Mouse (Mus musculus) liver, adult 2 months (tissue): ENCODE measurements around the gene Fbxo44. TPM values are rescaled to one million over a fixed set of nuclear protein-coding genes. Genes with fewer than 3 reads are reported as not detected.

Experiments used
- DNase-seq: peaks from one replicate; pipeline ENCODE4 v3.0.0-alpha.2; 2011; ENCODE audit warnings: low read depth, low spot score; ENCODE audit errors: extremely low read depth
- H3K27ac ChIP-seq: fragments of 200-500 bp; replicated peaks from 2 replicates; pipeline ENCODE4 v1.5.1; 2012; ENCODE audit warnings: low read depth, mild to moderate bottlenecking, control low read depth, inconsistent platforms, low read length; ENCODE audit not compliant: insufficient read depth
- H3K27me3 ChIP-seq: fragments of 200-500 bp; 2 replicates; pipeline ENCODE4 v1.6.1; 2012; ENCODE audit warnings: mild to moderate bottlenecking, moderate library complexity, low read length, inconsistent platforms; ENCODE audit not compliant: control insufficient read depth, insufficient read depth
- H3K36me3 ChIP-seq: fragments of 200-500 bp; 2 replicates; pipeline ENCODE4 v1.6.1; 2012; ENCODE audit warnings: low read length, inconsistent platforms; ENCODE audit not compliant: control insufficient read depth, insufficient read depth
- H3K4me1 ChIP-seq: fragments of 200-500 bp; 2 replicates; pipeline ENCODE4 v1.6.1; 2011; ENCODE audit warnings: low read length; ENCODE audit not compliant: control insufficient read depth, insufficient read depth
- H3K4me3 ChIP-seq: fragments of 200-500 bp; 2 replicates; pipeline ENCODE4 v1.5.1; 2011; ENCODE audit warnings: low read depth, mild to moderate bottlenecking, control low read depth, low read length, moderate library complexity; ENCODE audit not compliant: insufficient read depth
- H3K79me2 ChIP-seq: fragments of 200-500 bp; 2 replicates; pipeline ENCODE4 v1.6.1; 2012; ENCODE audit warnings: inconsistent platforms, mild to moderate bottlenecking, low read length, moderate library complexity; ENCODE audit not compliant: control insufficient read depth, insufficient read depth
- H3K9ac ChIP-seq: fragments of 200-500 bp; 2 replicates; pipeline ENCODE4 v1.6.1; 2012; ENCODE audit warnings: low read depth, mild to moderate bottlenecking, control low read depth, inconsistent platforms, low read length
- CTCF ChIP-seq: fragments of 200-500 bp; IDR thresholded peaks from 2 replicates; pipeline ENCODE4 v1.5.1; 2011; ENCODE audit warnings: low read depth, low read length, control low read depth
- POLR2A ChIP-seq: fragments of 200-500 bp; IDR thresholded peaks from 2 replicates; pipeline ENCODE4 v1.6.1; 2011; ENCODE audit warnings: low read length, control low read depth; ENCODE audit not compliant: insufficient read depth; ENCODE audit errors: extremely low read depth
- WGBS: fragments of 180-500 bp; shearing (Covaris S2); methylation state at CpG from one replicate; pipeline ENCODE4 v1.1.7; 2018; 5-methylcytosine and 5-hydroxymethylcytosine counted together
- polyA plus RNA-seq: library from polyadenylated mRNA; depleted of rRNA; stranded (reverse); fragments of >200 nt; gene quantifications from 2 replicates; pipeline ENCODE4 v1.2.3, GENCODE M21; 2012
- total RNA-seq: library from RNA; depleted of rRNA; stranded (reverse); fragments of >200 nt; gene quantifications from 2 replicates; pipeline ENCODE4 v1.2.3, GENCODE M21; 2014

Fbxo44 gene
- total and polyA plus RNA-seq, 2 experiments = 2.2 to 2.7 TPM

DNA sequence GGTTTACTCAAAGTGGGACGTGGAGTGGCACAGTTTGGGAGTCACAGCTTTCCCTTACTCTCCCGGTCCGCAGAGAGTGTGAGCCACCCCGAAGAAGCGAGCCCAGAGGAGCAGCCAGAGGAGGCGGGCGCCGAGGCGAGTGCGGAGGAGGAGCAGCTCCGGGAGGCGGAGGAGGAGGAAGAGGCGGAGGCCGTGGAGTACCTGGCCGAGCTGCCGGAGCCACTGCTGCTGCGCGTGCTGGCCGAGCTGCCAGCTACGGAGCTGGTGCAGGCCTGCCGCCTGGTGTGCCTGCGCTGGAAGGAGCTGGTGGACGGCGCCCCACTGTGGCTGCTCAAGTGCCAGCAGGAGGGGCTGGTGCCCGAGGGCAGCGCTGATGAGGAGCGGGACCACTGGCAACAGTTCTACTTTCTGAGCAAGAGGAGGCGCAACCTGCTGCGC, 3.7 kb upstream of the Fbxo44 start:
- H3K79me2 ChIP-seq = no peaks in the 10 kb centered on the region
- peak overlapping the region; percentile 13; the same call in 1 of the 2 replicates for H3K4me3 ChIP-seq
- H3K9ac ChIP-seq = peak overlapping the region; percentile 27; the same call in 1 of the 2 replicates
- peak; percentile 79 for DNase-seq
- no peaks in the 10 kb centered on the region for H3K36me3 ChIP-seq
- peaks cover 14% of the 10 kb centered on the region for H3K27me3 ChIP-seq
- H3K27ac ChIP-seq = no peak overlapping the region
- peak; percentile 94 for TF ChIP-seq CTCF
- TF ChIP-seq POLR2A = no peak
- peaks cover 5% of the 10 kb centered on the region for H3K4me1 ChIP-seq
- 1% methylated on average over 29 of the region's 29 CpGs for WGBS

DNA sequence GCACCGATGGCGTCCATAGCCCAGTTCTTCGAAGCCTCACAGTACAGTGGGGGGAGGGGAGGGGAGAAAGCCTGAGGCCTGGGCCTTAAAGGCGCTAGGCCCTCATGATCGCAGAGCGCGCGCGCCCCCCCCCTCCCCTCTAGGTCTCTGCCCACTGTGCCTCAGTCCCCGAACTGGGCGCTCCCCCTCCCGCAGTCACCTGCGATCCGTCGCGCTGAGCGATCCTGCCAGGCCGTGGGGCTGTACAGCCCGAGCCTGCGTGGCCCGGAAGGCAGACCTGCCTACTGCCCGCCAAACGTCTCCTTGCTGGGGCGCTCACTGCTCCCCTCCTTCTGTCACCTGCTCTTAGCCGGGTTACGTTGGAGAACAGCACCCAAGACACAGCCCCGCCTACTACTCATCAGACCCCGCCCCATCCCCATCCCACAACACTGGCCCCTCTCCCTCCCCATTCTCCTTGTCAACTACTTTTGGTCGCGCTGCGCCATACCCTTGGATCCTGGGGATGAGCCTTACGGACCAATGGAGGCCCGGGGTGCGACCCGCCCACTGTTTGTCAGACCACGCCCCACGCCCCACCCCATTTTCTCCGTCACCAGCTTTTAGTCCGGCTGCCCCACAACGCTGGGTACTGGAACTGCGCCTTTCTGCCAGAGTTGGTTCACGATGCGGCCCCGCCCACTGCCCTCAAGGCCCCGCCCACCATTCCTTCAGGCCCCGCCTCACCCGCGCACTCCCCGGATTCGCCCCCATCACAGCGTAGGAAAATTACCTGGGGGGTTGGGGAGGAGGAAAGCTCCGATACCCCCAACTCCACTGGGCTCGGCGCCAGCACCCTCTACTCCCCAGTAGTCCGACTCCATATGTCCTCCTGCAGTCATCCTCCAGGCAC, 492 bp downstream of the Fbxo44 start:
- no peaks in the 10 kb centered on the region for H3K36me3 ChIP-seq
- peak overlapping the region; percentile 70 for H3K9ac ChIP-seq
- no peaks in the 10 kb centered on the region for H3K79me2 ChIP-seq
- peak overlapping the region; percentile 59 for H3K4me3 ChIP-seq
- H3K4me1 ChIP-seq = peaks cover 11% of the 10 kb centered on the region
- under 1% methylated on average over 51 of the region's 55 CpGs for WGBS
- DNase-seq = peak; percentile 88
- H3K27me3 ChIP-seq = peaks cover 6% of the 10 kb centered on the region; the same call in 1 of the 2 replicates
- TF ChIP-seq CTCF (peak; percentile 27; the same call in 1 of the 2 replicates), POLR2A (0 out of 2 replicates have a peak, but pooled peaks have one; percentile 6)
- H3K27ac ChIP-seq = peak overlapping the region; percentile 14; the same call in 1 of the 2 replicates

DNA sequence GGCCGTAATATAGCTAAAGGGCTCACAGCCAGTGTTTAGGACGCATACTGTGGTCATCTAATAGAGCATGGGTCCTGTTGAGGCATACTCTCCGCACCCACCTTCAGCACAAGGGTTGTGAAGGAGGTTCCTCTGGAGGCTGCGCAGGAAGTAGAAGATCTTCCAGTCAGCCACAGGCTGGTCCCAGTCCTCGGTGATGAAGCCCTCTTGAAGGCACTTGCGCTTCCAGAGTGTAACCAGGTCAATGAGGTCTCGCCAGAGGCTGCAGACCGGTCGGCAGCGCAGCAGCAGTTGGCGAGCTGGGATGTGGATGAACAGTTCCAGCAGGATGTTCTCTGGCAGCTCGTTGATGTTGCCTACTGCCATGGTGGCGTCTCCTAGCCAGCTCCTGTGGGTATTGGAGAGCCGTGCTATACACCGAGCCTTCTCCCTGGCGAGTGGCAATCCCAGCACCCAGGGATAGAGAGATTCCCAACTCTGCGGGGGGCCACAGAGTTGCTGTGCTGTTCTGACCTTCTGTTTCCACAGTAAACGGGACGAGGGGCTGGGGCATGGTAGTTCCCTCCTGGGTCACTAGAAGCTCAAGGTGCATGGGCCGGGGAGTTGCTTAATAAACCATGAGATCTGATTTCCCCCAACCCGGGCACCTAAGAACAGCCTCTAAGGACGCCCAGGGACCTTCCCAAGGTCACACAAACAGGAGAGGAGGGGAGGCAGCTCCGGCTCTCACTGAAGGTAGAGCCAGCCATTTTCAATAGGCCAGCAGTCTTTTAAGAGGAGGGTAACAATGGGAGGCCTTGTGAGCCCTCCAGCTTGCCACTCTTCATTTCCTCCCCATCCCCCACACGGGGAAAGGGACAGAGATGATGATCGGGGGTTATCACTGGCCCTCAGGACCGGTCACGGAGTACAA, 1.6 kb downstream of the Fbxo44 start:
- Histone ChIP-seq H3K4me1 (peaks cover 10% of the 10 kb centered on the region; the same call in 1 of the 2 replicates), H3K79me2 (no peaks in the 10 kb centered on the region), H3K36me3 (no peaks in the 10 kb centered on the region), H3K27me3 (peaks cover 6% of the 10 kb centered on the region; the same call in 1 of the 2 replicates), H3K9ac (no peak overlapping the region), H3K27ac (no peak overlapping the region), H3K4me3 (0 out of 2 replicates have a peak overlapping the region, but pooled peaks have one; percentile 9)
- TF ChIP-seq POLR2A (no peak), CTCF (no peak)
- WGBS = 68% methylated on average over 27 of the region's 27 CpGs
- no peak for DNase-seq

DNA sequence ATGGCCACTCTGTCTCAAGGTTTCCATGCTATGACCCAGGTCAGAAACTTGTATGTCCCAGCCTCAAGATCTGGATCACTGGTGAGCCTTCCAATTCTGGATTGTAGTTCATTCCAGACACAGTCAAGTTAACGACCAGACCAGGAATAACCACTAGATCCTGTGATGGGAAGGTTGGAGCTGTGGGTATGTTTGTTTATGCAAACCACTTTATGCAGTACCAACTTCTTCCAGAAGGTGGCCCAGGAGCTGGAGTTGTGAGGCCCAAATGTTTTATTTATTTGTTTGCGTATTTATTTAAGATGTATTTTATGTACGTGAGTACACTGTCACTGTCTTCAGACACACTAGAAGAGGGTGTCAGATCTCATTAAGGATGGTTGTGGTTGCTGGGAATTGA, 5.3 kb downstream of the Fbxo44 start:
- no peak for TF ChIP-seq POLR2A
- peak; percentile 38; the same call in 1 of the 2 replicates for TF ChIP-seq CTCF
- no peak overlapping the region for H3K4me3 ChIP-seq
- peaks cover 13% of the 10 kb centered on the region for H3K4me1 ChIP-seq
- DNase-seq = peak; percentile 38
- H3K36me3 ChIP-seq = no peaks in the 10 kb centered on the region
- 49% methylated on average over 3 of the region's 3 CpGs for WGBS
- no peaks in the 10 kb centered on the region for H3K27me3 ChIP-seq
- H3K9ac ChIP-seq = no peak overlapping the region
- H3K27ac ChIP-seq = no peak overlapping the region
- H3K79me2 ChIP-seq = no peaks in the 10 kb centered on the region

DNA sequence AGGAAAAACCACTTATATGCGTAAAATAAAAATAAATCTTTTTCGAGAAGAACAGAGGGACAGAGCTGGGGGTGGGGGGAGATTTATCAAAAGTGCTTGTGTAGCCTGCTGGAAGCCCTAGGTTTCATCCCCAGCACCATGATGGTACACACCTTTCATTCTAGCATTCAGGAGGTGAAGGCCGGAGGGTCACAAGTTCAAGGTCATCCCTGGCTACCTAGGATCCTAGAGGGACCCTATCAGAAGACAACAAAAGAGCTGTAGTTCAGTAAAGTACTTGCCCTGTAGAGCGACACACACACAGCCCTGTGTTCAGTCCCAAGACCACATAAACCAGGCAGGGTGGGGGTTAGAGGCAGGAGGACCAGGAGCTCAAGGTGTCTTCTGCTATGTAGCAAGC, 6.3 kb downstream of the Fbxo44 start:
- Histone ChIP-seq H3K9ac (no peak overlapping the region), H3K79me2 (no peaks in the 10 kb centered on the region), H3K4me1 (peaks cover 13% of the 10 kb centered on the region), H3K4me3 (no peak overlapping the region), H3K36me3 (no peaks in the 10 kb centered on the region), H3K27ac (no peak overlapping the region), H3K27me3 (no peaks in the 10 kb centered on the region)
- WGBS = 91% methylated on average over 4 of the region's 4 CpGs
- TF ChIP-seq CTCF (no peak), POLR2A (no peak)
- DNase-seq = no peak
